Mouse (Mus musculus) cerebellum, adult 11 months (tissue): ENCODE measurements around the gene Yaf2.

Source experiments
- DNase-seq: peaks from one replicate; pipeline ENCODE4 v3.0.0; 2022

Gene Yaf2

GRCm38 (mm10) chr15:93284326-93284725 is 52.4 kb downstream of the Yaf2 start:
- no peak for DNase-seq

DNA sequence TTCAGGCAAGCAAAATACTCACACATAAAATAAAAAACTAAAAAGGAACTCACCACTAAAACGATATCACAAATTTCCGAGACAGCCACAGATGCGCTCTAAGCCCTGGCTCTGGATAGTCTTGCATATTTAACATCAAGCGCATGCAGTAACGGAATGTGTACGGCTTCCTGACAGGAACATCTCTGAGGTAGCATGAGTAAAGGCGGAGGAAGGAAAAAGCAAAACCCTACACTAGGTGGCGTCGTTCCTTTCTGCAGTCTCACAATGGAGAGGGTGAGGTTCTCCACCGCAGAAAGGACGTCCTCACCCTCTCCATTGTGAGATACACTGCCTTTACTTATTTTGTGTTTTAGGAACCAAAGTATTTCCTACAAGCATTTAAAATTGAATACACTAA is 53.4 kb downstream of the Yaf2 start:
- DNase-seq = no peak

GRCm38 (mm10) chr15:93276276-93276675 is 60.5 kb downstream of the Yaf2 start:
- DNase-seq = no peak

- DNase-seq = no peak
Observed at GRCm38 (mm10) chr15:93275623-93276022, 61.1 kb downstream of the Yaf2 start.

- peak; percentile 100 for DNase-seq
Observed at GRCm38 (mm10) chr15:93274679-93275583, 61.8 kb downstream of the Yaf2 start, which contains the start of gene Gxylt1. Gxylt1 (minus strand) TSS chr15:93275179.

DNA sequence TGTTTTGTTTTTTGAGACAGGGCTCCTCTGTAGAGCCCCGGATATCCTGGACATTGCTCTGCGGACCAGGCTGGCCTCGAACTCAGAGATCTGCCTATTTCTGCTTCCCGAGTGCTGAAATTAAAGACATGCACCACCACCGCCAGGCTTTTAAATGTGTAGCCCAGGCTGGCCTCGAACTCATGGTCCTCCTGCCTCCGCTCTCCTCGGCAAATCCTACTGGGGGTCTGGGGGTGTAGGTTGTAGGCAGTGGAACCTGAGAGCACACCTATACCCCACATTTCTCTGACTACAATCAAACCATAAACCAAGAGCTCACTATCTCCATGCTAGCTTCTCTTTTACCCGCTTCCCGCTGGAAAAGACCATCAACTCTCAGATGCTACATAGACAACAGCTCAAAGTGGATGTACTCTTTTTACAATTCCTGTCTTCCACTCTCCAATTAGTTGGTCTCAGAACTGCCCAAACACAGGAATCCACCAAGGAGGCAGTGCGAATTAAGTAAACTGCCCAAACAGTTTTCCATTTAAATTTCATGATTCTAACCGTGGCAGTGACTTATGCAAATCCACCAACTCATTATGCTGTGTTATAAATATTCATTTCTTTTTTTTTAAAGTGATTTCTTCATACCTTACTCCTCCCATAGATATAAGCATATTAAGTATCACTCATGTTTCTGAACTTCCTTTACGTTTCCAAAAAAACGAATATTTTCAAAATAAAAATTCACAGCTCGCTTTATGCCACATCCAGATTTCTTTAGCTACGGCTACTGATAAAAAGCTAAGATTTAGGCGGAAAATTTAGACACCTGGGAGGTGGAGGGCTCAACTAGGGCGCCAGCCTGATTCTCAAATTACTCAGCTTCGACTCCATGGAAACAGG is 62.7 kb downstream of the Yaf2 start:
- DNase-seq = no peak

GRCm38 (mm10) chr15:93272948-93273347 is 63.8 kb downstream of the Yaf2 start:
- no peak for DNase-seq

- no peak for DNase-seq
Observed at GRCm38 (mm10) chr15:93270289-93270855, 66.4 kb downstream of the Yaf2 start.

DNA sequence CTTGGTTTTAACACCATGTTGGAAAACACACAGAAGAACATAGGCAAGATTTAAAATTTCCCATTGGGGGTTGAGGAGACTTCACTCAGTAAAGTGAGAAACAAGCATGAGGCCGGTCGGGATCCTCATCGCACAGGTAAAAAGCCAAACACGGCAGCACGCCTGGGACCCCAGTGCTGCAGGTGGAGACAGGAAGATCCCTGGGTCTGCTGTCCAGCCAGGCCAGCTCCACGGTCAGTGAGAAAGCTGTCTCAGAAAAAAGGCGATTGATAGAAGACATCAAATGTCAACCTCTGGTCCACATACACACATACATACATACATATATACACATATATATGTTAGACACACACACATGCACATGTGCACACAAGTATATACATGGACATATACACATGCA is 67.2 kb downstream of the Yaf2 start:
- DNase-seq = no peak

- DNase-seq = no peak
Observed at GRCm38 (mm10) chr15:93268001-93268400, 68.7 kb downstream of the Yaf2 start.

DNA sequence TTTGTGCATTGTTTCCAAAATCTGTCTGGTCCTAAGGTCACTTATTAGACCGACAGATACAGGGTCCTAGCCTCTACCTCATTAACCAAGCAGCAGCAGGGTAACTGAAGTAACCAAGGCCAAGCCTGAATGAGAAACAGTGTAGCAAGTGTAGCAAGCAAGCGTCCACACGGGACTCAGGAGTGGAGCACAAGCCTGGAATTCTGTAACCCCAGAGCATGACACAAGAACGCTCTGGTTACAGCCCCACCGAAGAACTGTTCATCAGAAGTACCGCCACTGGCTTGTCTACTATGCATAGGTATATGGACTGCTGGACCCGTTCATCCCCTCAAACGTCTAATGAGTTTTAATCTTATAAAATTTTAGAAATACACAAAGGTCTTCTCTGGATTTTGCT is 69.3 kb downstream of the Yaf2 start:
- DNase-seq = no peak

- no peak for DNase-seq
Observed at GRCm38 (mm10) chr15:93266361-93266760, 70.4 kb downstream of the Yaf2 start.

- peak; percentile 67 for DNase-seq
Observed at GRCm38 (mm10) chr15:93265728-93266127, 71.0 kb downstream of the Yaf2 start.

DNA sequence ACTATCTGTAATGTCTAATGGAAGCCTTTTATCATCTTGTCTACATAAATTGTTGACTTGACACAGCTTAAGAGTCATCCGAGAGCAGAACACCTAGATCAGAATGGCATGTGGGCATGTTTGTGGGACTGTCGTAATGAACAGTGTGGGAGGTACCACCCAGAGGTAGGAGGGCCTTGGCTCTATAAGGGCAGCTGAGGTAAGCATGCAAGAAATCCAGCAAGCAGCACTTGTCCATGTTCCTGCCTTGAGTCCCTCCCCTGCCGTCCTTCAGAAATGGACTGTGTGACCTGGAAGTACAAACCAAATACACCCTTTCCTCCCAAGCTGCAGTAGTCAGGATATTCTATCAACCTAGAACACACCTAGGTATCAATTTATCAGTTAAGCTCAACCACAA is 71.5 kb downstream of the Yaf2 start:
- no peak for DNase-seq

GRCm38 (mm10) chr15:93264221-93264620 is 72.5 kb downstream of the Yaf2 start:
- no peak for DNase-seq

- no peak for DNase-seq
Observed at GRCm38 (mm10) chr15:93263566-93263965, 73.2 kb downstream of the Yaf2 start.

DNA sequence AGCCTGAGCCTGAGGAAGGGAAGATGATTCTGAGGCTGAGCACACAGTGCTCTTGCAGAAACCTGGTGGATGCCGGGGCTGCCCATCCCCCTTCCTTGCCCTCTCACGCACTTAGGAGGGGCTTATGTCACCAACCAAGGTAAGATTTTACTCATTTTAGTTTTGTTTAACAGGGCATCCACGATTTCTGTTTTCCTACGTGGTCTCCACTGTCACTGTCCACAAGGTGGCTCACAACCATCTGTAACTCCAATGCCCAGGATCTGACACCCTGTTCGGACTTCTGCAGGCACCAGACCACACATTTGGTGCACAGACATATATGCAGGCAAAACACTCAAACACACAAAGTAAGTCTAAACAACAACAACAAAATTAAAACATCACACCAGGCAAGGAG is 73.9 kb downstream of the Yaf2 start:
- no peak for DNase-seq

GRCm38 (mm10) chr15:93262274-93262673 is 74.5 kb downstream of the Yaf2 start:
- DNase-seq = no peak

DNA sequence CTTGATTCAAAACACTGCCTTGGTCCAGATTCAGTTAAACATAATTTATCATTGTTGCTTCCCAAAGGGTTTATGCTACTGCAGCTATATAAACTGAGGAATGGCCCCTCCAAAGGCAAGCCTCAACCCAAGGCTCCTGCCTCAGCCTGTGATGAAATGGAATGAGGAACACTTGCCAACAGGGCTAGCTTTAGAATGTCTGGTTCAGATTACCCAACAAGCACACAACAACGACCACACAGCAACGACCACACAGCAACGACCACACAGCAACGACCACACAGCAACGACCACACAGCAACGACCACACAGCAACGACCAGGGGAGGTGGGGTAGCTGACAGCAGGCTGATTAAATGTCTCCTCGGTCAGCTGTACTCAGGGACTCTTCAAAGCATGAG is 76.8 kb downstream of the Yaf2 start:
- DNase-seq = no peak

- no peak for DNase-seq
Observed at GRCm38 (mm10) chr15:93255295-93255694, 81.4 kb downstream of the Yaf2 start.

- DNase-seq = no peak
Observed at GRCm38 (mm10) chr15:93253172-93253571, 83.6 kb downstream of the Yaf2 start.

GRCm38 (mm10) chr15:93252396-93252795 is 84.3 kb downstream of the Yaf2 start:
- no peak for DNase-seq

GRCm38 (mm10) chr15:93251553-93252250 is 85.0 kb downstream of the Yaf2 start:
- no peak for DNase-seq
